Mouse (Mus musculus): ENCODE results near the gene Syt1.

GRCm38 (mm10) chr10:108798826-108799225 lies 212.0 kb downstream of the Syt1 start:
- TF ChIP-seq CTCF (IDR thresholded peaks at IDR 0.05; ENCODE audit: borderline replicate concordance, insufficient read depth, low read length) (no peak), POLR2A (IDR thresholded peaks at IDR 0.05; ENCODE audit: low read depth, low read length) (no peak)

Measured in embryonic fibroblast, embryonic 13.5 days (primary cell).